Mouse (Mus musculus): ENCODE measurements at regions not wholly inside any gene's neighbourhood (a gene's known extent, or its start where the extent isn't known, plus 50 kb on each side); places are given as distances from the start of the nearest gene placed in this dataset.

DNA sequence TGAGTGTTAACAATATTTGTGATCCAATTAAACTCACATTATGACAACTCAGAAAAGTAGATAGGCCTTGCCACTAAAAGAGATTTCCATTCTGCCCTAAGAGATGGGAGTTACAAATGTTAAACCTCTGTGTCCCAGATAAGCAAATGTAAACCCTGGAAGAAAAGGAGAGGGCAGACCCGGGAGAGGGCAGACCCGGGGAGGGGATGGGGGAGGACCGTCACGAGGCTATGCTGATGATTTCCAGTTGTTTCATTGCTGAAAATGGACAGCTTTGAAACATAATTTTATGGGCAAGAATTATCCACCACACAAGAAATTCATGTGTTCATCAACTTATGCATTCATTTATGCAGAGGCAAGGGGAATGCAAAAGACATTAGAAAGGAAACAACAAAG lies 159.7 kb upstream of the Cited2 start:
- peak; percentile 26 to 45 for DNase-seq

DNA sequence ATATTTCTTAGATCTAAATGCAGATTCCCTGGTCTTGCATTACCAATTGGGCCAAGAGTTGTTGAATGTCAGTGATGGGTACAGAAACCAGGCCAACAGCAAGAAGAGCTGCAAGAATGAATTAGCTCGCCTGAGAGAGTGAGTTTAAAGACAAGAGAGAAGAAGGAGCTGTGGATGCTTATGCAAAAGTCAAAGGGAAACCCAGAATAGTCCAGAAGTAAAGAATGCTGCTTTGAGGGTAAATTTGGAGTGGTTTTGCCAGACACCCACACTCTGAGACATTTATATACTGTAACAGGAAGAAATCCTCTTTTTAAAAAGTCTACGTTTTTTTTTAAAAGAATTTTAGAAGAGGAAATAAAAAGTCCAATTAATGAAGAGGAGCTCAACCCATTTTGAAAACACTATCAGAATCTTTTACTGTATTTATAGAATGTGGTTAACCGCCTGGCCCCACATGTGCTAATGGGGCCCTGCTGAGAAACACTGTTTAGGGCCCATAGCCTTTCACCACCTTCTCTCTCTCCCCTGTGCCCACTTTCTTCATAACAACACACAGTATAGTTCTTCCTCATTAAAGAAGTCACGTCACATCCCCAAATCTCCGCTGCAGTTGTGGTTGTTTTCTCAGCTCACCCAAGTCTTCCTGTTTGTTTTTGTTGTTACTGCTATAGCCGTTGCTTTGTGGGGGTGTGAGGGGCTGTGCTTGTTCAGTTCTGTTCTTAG lies 158.0 kb upstream of the Cited2 start:
- no peak for DNase-seq

DNA sequence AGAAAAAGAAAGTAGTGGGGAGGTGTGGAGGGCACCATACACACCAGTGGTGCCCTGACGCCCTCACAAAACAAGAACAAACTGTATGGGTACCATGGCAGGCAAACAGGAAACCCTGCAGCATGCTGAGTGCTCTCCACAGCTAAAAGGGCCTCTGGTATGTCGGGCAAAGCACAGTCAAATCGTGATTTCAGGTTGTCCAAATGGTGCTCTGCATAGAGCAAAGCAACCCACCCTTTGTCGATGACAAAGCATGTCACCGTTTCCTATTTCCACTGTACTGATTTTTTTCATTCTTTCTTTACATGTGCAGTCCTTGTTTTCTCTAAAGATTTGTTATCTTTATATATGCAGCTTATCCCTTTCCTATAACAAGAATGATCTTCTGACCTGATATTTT lies 156.0 kb upstream of the Cited2 start:
- no peak for DNase-seq

DNA sequence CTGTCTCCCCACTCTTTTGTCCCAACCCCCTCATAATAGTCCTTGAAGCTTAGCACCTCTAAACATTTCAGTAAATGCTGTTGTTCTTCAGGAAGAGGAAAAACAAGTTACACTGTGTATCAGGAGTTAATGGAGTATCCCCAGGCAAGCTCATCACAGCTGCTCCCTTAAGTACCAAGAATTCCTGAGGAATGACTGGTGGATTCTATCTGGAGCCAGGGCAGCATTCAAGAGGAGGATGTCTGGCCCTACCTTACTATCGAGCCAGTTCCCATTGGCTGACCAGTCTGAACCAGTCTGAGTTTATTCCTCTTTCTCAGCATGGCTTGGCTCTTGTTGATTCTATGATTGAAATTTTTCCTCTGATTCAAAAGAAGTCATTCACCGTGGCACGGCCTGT lies 155.4 kb upstream of the Cited2 start:
- DNase-seq: no peak

DNA sequence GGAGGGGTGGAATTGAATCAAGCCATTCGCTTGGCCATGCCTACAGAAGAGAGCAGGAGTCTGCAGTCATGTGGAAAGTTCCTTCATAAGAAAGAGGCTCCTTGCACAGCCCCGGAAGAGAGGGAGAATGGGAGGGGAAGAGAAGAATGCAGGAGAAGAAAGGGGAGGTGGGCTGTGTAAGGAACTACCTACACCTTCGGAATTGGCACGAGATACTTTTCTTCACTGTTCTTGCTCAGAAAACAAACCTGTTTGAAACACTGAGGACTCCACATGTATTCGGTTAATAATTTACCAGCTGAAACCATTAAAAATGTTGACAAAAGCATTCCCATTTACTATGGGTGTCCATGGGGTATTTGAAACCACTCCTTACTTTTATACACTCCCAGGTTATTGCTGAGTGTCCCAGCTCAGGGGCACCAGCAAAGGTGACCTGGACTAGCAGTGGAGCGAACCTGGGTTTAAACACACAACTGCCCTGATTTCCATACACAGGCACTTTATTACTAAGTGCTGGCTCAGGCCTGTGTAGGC lies 153.4 kb upstream of the Cited2 start:
- peak in 1 of 2 experiments; percentile 21 for DNase-seq

DNA sequence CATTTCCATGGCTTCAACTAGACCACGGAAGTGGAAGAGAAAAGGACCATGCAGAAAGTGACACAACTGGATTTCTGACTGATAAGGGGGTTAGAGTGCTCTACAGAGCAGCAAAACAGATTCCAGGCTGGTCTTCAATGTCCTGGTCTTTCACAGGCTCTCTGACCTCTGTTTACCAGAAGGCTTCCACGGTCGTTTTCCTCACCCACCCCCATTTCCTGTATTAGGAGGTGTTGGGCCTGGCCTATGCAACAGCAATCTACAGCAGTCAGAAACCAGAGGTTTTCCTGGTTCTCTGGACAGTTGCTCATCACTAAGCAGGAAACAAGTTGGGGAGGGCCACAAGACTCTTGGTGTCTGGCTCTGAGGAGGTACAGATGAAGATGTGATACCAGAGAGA lies 148.1 kb upstream of the Cited2 start:
- no peak for DNase-seq

DNA sequence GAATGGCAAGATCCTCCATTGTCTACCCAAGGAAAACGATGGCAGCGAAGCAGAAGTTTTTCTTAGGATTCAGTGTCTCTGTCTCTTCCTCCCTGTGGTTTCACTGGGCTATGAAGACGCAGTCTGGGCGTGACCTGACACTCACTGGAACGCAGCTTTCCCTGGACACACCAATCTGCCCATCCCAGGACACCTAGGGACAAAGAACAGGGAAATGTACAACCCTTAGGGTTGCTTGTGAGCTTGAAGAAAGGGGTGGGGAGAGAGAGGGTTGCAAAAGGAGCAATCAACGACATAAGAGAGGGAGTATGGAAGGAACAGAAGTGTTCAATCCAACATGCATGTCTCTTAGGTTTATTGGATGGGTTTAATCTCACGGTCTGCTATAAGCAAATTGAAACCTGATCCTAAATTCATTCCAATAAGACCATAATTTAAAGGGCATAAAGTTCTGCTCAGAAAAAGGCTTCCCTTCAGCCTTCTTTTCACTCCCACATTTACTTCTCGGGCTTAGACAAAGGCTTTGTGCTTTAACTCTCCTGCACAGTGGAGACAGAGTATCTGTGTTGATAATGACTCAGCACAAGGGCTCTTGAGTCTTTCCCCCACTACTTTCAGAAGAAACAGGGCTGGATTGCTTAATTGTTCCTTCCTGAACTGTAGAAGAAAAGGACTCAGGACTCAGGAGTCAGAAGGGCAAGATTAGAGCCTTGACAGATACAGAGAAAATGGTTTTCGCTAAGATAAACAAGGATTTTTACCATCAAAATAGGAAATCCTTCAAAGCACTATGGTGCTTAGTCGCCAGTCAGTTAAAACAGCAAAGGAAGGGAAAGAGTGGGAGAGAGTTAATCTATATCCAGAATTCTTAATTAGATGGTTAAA lies 147.3 kb upstream of the Cited2 start:
- no peak for DNase-seq

DNA sequence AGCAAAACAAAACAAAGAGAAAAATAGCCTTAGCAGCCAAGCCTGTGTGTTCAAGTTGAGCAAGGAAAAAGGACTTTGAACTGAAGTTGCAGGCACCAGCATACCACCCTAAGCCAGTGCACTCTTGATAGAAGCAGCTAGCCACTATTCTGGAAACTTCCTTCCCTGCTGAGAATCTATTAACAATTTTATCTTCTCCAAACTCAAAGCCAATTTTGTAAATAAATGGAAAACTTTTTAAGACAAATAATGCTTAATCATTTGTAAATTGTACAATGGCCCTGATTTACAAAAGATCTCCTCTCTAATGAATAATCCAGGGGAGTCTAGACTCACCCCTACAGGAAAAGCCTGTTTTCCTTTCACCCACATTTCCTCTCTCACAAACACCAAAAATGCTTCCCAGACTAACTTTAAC lies 146.7 kb upstream of the Cited2 start:
- no peak for DNase-seq

DNA sequence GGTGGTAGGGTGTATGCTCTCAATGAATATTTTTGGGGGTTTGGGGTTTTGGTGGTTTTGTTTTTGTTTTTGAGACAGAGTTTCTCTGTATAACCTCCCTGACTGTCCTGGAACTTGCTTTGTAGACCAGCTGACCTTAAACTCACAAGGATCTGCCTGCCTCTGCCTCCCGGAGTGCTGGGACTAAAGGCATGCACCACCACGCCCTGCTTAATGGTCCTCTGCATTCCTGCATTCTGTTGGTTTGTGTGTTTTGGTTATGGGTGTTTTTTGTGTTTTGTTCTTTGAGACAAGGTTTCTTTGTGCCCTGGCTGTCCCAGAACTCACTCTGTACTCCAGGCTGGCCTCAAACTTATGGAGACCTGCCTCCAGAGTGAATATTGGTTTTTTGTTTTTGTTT lies 143.6 kb upstream of the Cited2 start:
- DNase-seq: no peak

DNA sequence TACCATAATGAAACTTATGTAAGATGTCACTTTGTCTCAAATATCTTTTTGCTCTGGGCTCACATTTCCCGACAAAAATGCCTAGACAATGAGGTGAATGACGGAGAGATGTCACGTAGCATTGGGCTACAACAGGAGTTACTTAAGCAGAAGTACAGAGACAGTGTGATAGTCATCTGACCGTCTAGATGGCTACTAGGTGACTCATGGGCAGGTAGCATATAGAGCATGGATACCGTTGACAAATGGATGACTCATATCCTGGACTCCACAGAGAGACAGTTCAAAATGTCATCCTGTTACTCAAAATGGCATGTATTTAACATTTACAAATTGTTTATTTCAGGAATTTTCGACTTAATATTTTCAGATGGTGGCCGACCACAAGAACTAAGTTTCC lies 138.2 kb upstream of the Cited2 start:
- DNase-seq: no peak

DNA sequence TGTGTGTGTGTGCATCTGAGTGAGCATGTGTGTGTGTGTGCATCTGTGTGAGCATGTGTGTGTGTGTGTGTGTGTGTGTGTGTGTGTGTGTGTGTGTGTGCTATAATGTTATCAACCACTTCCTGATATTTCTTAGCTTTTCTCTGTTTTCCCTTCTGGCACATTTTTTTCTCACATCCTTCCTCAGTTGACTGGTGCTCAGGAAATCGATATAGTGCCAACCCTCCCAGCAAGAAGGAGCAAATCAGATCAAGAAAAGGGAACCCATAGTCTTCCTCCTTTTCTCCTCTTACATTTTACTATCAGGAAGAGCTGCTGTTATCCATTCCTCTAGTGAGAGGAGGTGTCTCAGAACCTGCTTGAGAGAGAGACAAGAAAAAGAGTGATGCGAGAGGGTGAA lies 136.1 kb upstream of the Cited2 start:
- DNase-seq: no peak

DNA sequence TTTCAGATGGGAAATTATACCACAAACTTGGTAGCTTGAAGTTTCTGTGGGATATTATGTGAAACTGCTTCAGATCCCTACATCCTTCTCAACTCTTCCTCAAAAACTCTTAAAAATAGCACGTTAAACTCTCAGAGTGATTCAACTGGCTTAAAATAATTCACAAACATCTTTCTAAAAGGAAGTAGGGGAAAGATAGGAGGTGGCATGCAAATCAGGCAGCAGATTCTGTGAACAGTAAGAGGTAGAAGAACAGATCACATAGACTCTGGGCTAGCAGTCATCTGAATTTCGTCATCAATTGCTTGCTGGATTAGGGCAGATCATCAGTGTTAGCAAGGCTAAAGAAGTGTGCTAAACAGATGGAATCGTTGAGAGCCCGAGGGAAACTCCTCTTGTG lies 133.9 kb upstream of the Cited2 start:
- no peak for DNase-seq

DNA sequence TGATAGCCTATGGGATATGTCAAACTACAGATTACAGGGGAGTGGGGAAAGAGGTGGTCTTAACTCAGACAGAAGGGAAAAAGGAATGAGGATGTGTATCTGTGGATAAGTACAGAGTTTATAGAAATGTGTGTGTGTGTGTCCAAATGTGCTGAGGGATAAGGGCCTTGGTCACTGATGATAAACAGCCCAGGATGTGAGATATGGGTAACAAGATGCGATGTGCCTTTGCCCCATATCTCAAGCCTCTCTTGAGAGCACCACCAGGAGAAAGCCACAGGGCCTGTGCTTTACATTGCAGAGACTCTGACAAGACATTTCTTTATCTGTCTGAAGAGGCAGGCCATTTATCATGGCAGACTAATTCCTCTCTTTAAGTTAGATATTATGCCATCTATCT lies 132.8 kb upstream of the Cited2 start:
- DNase-seq: no peak

DNA sequence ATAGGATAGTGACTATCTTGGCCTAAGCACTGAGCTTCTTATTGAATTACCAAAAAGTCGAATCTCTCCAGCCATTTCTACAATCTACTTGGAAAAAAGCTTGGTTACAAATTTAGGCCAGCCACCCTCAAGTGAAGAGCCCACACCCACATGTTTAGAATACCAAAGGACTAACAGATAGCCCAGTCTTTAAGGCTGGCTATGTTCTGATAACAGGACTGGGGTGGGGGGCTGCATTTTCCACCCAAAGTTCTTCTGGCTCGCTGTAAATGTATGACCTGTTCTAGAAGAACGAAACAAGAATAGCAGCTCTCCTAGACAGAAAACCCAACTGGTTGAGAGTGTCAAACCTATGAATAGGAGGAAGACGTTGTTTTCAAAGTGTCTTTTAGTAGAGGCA lies 130.6 kb upstream of the Cited2 start:
- DNase-seq: no peak

DNA sequence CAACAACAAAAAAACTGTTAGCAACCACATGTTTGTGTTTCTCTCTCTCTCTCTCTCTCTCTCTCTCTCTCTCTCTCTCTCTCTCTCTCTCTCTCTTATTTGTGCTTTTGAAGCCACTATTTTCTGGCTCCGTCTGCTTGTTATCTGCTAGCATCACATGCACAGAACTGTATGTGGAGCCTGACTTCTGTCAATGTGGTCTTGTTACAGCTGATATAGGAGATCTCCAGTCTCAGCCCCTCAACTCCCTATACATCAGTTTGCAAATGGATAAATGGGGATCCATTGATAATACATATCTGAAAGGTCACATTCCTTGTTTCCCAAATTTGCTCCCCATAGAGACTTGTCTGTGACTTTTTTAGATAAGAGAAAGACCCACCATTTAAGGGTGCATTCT lies 126.9 kb upstream of the Cited2 start:
- DNase-seq: no peak

DNA sequence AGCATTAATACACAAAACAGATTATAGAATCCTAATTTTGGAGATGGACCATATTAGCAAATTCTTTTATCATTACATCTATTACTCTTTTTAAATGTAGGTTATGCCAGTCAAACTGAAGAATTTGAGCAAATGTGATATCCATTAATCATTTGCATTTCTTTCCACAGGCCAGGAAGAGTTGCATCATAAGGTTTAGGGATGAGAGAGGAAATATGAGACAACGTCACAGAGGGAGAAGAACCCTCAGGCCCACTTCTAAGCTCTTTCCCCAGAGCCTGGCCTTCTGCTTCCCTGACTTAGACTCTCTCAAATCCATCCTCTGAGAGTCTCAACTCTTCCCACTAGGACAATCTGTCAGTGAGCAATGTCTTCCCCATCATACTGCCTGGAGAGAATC lies 126.3 kb upstream of the Cited2 start:
- DNase-seq: no peak

DNA sequence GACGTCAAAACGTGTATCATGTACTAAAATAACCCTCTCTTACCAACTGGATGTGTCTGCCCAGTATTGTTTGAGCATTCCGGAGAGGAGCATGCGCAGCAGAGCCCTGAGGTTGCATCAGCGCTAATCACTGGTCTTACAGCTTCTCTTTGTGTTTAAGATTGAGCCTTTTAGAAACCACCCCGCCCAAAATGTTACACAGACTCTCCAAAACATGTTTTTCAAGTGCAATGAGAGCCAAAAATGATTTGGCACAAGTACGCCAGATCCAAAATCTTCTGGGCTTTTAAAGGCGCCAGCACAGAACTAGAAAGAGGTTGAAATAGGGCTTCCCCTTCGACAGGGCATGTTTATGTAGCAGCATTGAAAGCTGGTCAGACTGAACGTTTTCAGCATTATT lies 123.8 kb upstream of the Cited2 start:
- DNase-seq: no peak

DNA sequence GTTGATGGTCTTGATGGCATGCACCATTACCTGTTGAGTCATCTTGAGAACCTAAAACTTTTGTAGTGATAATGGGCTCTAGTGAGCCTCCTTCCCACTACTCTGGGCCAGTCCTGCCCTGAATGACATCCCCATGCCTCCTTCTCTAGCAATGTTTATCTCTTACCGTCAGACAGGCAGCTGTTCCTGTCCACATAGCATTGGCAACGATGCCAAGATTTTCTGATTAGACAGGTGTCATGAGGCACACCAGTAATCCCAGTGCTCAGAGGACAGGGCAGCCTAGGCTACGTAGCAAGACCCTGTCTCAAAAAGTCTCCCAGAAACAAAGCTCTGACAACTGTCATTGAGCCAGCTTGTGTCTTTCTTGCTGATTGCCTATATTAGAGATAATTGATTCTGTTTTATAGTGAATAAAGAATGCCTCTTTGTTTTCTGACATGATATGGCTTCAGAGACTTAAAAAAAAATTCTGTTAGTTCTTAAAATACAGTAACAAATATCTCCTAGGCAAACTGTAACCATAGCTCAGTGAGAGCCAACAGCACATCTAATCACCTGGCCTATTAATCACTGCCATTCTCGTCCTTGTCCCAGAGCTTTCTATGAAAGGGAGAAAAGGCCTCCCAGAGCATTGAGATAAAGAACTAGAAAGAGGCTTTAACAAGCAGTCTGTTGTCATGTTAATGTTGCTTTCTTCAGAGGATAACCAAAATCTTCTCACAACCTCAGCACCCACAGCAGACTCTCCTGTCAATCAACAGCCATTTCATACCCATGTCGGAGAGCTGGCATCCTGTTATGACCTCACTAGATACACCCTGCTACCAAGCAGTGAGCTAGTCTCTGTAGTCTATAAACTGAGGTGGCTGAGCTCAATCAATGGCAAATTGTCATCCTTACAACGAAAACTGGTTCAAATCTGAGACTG lies 122.9 kb upstream of the Cited2 start:
- no peak for DNase-seq

DNA sequence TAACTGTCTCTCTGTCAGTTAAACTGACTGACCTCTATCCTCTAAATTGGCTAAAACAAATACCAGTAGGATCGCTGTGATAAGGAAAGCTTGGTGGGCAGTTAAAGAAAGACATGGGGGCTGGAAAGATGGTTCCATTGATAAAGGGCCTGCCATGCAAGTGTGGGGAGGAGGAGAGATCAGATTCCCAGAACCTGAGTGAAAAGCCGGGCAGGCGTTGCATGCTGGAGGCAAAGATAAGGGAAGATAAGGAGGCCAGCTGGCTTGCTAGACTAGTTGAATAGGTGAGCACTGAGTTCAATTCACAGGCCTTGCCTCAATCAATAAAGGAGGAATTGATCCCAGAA lies 122.3 kb upstream of the Cited2 start:
- DNase-seq: no peak

DNA sequence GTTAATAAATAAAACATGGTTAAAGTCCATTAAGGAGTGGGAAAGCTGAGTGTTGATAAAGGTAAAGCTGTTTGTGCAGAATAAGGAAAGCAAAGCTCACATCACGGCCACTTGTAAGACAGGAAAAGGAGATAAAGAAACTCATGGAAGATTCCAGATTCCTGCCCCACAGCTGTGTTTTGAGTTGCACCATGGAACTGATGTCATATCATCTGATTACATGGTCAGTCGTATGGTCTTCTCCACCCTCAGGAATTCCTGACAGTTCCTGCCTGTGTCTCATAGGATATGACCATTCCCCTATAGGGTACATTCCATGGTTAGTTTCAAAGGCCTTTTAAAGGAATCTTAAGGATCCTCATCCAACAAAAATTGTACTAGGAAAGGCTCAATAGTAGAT lies 120.6 kb upstream of the Cited2 start:
- DNase-seq: no peak

DNA sequence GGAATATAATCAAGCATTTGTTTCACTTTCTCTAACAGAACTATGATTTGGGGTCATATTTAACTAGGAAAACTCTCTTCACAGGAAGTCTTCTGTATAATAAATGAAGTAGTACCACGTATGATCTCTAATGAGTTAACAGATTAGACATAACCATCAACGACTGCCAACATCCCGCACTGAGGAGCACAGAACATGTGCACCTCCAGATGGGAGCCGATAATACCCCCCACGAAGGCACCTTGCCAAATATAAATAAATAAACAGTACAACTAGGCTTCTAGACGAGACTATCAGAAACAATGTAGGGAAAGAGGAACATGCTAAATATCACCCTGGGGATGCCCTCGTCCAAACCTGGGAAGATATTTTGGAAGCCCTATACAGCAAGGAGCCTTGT lies 114.8 kb upstream of the Cited2 start:
- DNase-seq: no peak

DNA sequence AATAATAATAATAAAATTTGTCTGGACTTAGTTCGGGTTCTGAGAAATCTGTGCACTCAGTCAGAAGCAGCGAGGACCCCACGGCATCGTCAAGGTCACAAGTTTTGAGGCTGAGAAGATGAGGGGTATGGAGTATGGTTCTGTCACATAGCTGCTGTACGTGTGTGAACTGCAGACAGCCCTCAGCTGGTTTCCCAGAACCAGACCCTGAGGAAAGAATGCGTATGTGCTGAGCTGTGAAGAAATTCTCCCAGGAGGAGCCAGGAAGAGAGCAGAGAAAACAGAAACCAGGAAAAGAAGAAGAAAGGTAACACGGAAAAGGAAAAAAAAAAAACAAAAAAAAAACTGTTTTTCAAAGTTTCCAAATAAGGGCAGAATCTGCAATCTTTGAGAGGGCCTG lies 112.4 kb upstream of the Cited2 start:
- DNase-seq: no peak

DNA sequence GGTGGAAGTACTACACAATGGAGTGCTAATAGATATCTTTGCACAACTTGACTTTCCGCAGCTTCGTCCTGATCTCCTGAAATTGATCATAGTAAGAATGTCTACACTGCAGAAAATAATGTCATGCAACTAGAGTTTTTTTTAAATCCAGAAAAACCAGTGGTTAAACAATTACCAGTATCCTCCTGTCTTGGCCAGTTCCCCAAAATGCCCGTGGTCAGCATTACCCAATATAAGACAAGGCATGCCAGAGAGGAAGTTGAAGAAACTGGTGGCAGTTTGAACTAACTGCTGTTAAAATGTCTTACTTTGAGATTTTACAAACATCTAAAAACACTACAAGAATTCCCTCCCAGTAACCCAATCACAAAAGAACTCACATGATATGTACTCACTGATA lies 109.7 kb upstream of the Cited2 start:
- no peak for DNase-seq
